In genomic region chr19:27780030-27780429, GRCm38 (mm10) we compare ENCODE assay signal across 8 mouse cellular contexts.
DNase-seq lines count a peak whose midpoint lies in the region; TF ChIP-seq lines count a peak whose summit lies in the region.

No protein-coding gene starts in this region.

- TF ChIP-seq EP300 in heart, adult 2 months (IDR thresholded peaks at IDR 0.05; ENCODE audit: insufficient read depth, low read depth, low read length) = no peak

- no peak overlapping the region for H3K4me3 ChIP-seq in heart, adult 2 months
- no peak overlapping the region for H3K4me3 ChIP-seq in heart, embryonic 10.5 days
- no peak overlapping the region for H3K4me3 ChIP-seq in cortical plate, adult 2 months (ENCODE audit: insufficient read depth, low read length)

- no peaks in the 10 kb centered on the region for H3K79me2 ChIP-seq in heart, adult 2 months (replicated peaks; ENCODE audit: control insufficient read depth, insufficient read depth, low read length)

- H3K9ac ChIP-seq in heart, adult 2 months (ENCODE audit: low read depth, low read length) = no peak overlapping the region

- DNase-seq in heart, adult 2 months = peak in 1 of 2 experiments; percentile 5
- DNase-seq in heart, embryonic 10.5 days (ENCODE audit: low spot score) = no peak
- DNase-seq in 3T3-L1 (ENCODE audit: low read depth, low spot score) = peak; percentile 71
- peak; percentile 83 for DNase-seq in ZHBTc4 (ENCODE audit: low read depth, low spot score)
- DNase-seq in lung, postnatal 14 days = peak; percentile 47
- no peak for DNase-seq in urinary bladder, adult 2 months (ENCODE audit: low spot score)
- no peak for DNase-seq in ovary, postnatal 14 days (ENCODE audit: low spot score)

- no peak for TF ChIP-seq POLR2A in heart, adult 2 months (IDR thresholded peaks at IDR 0.05; ENCODE audit: insufficient read depth, low read depth, low read length)
- no peak for TF ChIP-seq POLR2A in cortical plate, adult 2 months (IDR thresholded peaks at IDR 0.05; ENCODE audit: extremely low read depth, insufficient read depth, low read length)

- WGBS in heart, adult 2 months = 62% methylated on average over 4 of the region's 4 CpGs
- WGBS in heart, embryonic 10.5 days = 52% methylated on average over 4 of the region's 4 CpGs

- TF ChIP-seq CTCF in heart, adult 2 months (IDR thresholded peaks at IDR 0.05) = peak; percentile 58
- TF ChIP-seq CTCF in cortical plate, adult 2 months (IDR thresholded peaks at IDR 0.05; ENCODE audit: extremely low read depth, insufficient read depth, low read length) = peak; percentile 60

- H3K27ac ChIP-seq in heart, adult 2 months = no peak overlapping the region
- H3K27ac ChIP-seq in heart, embryonic 10.5 days = no peak overlapping the region
- H3K27ac ChIP-seq in cortical plate, adult 2 months (ENCODE audit: insufficient read depth, low read length) = no peak overlapping the region

- no peaks in the 10 kb centered on the region for H3K36me3 ChIP-seq in heart, adult 2 months (ENCODE audit: control insufficient read depth, insufficient read depth, low read length)
- peaks cover 19% of the 10 kb centered on the region for H3K36me3 ChIP-seq in heart, embryonic 10.5 days

- no peaks in the 10 kb centered on the region for H3K4me1 ChIP-seq in heart, adult 2 months (ENCODE audit: control insufficient read depth, insufficient read depth, low read length)
- H3K4me1 ChIP-seq in heart, embryonic 10.5 days = no peaks in the 10 kb centered on the region
- H3K4me1 ChIP-seq in cortical plate, adult 2 months (ENCODE audit: control insufficient read depth, insufficient read depth, low read length) = no peaks in the 10 kb centered on the region

- H3K27me3 ChIP-seq in heart, adult 2 months (ENCODE audit: control insufficient read depth, insufficient read depth, low read length) = no peaks in the 10 kb centered on the region
- no peaks in the 10 kb centered on the region for H3K27me3 ChIP-seq in heart, embryonic 10.5 days (ENCODE audit: insufficient read depth, poor library complexity, severe bottlenecking)

- no peaks in the 10 kb centered on the region for H3K9me3 ChIP-seq in heart, embryonic 10.5 days

- intact Hi-C loops in heart, adult 2 months (cut with DNase I) = no loop called here

Comparison
In these comparisons a context has a peak if more than half of its experiments do, and no peak if none do; other contexts are left out.
1. DNase-seq: peak in 3T3-L1 (single experiment), ZHBTc4 (single experiment) and lung, postnatal 14 days (single experiment); none in heart, embryonic 10.5 days (single experiment), urinary bladder, adult 2 months (single experiment) and ovary, postnatal 14 days (single experiment).